Mouse (Mus musculus) large intestine, adult 2 months (tissue): ENCODE measurements around the gene Olfr750. TPM values are rescaled to one million over a fixed set of nuclear protein-coding genes. Genes with fewer than 3 reads are reported as not detected.
"Not testable (repeated sequence)": the region's sequence is repeated elsewhere in the genome, so short reads cannot be mapped to it uniquely, and the experiment has no call there.

Experiments
- DNase-seq: peaks from one replicate; pipeline ENCODE4 v3.0.0-alpha.2; 2012; ENCODE audit warnings: low read depth, low spot score
- WGBS: fragments of 180-500 bp; shearing (Covaris S2); methylation state at CpG from one replicate; pipeline ENCODE4 v1.1.7; 2018; 5-methylcytosine and 5-hydroxymethylcytosine counted together
- polyA plus RNA-seq: library from polyadenylated mRNA; depleted of rRNA; stranded (reverse); fragments of >200 nt; gene quantifications from 2 replicates; pipeline ENCODE4 v1.2.3, GENCODE M21; 2012; rRNA removed

The Olfr750 gene
- 0.10 TPM in 1 of 2 replicates, not detected in the other for polyA plus RNA-seq

- no peak for DNase-seq
- 92% methylated on average over 3 of the region's 3 CpGs for WGBS
These were observed at the start of gene Olfr750 for GRCm38 (mm10) chr14:51074335-51074734. Olfr750 (minus strand) TSS chr14:51074435.

- DNase-seq = no peak
- 67% methylated on average over 12 of the region's 12 CpGs for WGBS
These were observed 39.8 kb upstream of the Olfr750 start, which contains the start of gene Eddm3b for GRCm38 (mm10) chr14:51113916-51114560. Eddm3b (plus strand) TSS chr14:51114426.

- WGBS = 68% methylated on average over 9 of the region's 9 CpGs
- no peak for DNase-seq
These were observed 39.2 kb upstream of the Olfr750 start for GRCm38 (mm10) chr14:51113476-51113875.

- DNase-seq = no peak
- WGBS = 69% methylated on average over 3 of the region's 3 CpGs
These were observed 37.7 kb upstream of the Olfr750 start for GRCm38 (mm10) chr14:51111966-51112365.

- no peak for DNase-seq
These were observed 32.3 kb upstream of the Olfr750 start for GRCm38 (mm10) chr14:51106449-51106967.

- WGBS = 87% methylated on average over 2 of the region's 2 CpGs
- no peak for DNase-seq
These were observed 30.1 kb upstream of the Olfr750 start for GRCm38 (mm10) chr14:51104366-51104765.

- WGBS = 75% methylated on average over 3 of the region's 3 CpGs
- no peak for DNase-seq
These were observed 29.0 kb upstream of the Olfr750 start for GRCm38 (mm10) chr14:51103217-51103616.

GRCm38 (mm10) chr14:51101284-51101683, 27.0 kb upstream of the Olfr750 start:
- no peak for DNase-seq

GRCm38 (mm10) chr14:51098921-51099320, 24.7 kb upstream of the Olfr750 start:
- no peak for DNase-seq
- 89% methylated on average over 11 of the region's 11 CpGs for WGBS

More at GRCm38 (mm10) chr14:51101284-51101683, 27.0 kb upstream of the Olfr750 start:
- 45% methylated on average over 9 of the region's 9 CpGs for WGBS

GRCm38 (mm10) chr14:51098300-51098699, 24.1 kb upstream of the Olfr750 start:
- 15% methylated on average over 1 of the region's 1 CpGs for WGBS
- DNase-seq = not testable (repeated sequence)

GRCm38 (mm10) chr14:51095736-51096524, 21.7 kb upstream of the Olfr750 start:
- 12% methylated on average over 9 of the region's 9 CpGs for WGBS
- DNase-seq = no peak

- no peak for DNase-seq
- 67% methylated on average over 9 of the region's 9 CpGs for WGBS
These were observed 20.7 kb upstream of the Olfr750 start for GRCm38 (mm10) chr14:51094921-51095320.

GRCm38 (mm10) chr14:51094096-51094875, 20.1 kb upstream of the Olfr750 start:
- DNase-seq = no peak
- 49% methylated on average over 5 of the region's 5 CpGs for WGBS

GRCm38 (mm10) chr14:51093496-51093895, 19.3 kb upstream of the Olfr750 start:
- WGBS = 19% methylated on average over 3 of the region's 3 CpGs

GRCm38 (mm10) chr14:51092073-51092620, 17.9 kb upstream of the Olfr750 start:
- 24% methylated on average over 8 of the region's 8 CpGs for WGBS
- no peak for DNase-seq

More at GRCm38 (mm10) chr14:51093496-51093895, 19.3 kb upstream of the Olfr750 start:
- no peak for DNase-seq

- no peak for DNase-seq
- 5% methylated on average over 33 of the region's 33 CpGs for WGBS
These were observed 17.0 kb upstream of the Olfr750 start, which contains the start of the genes Rnase4 and Ang for GRCm38 (mm10) chr14:51090921-51091900. Rnase4 (plus strand) TSS chr14:51091077. Ang (plus strand) TSS chr14:51091150.

- no peak for DNase-seq
- WGBS = under 1% methylated on average over 27 of the region's 27 CpGs
These were observed 16.0 kb upstream of the Olfr750 start for GRCm38 (mm10) chr14:51090077-51090781.

- WGBS = under 1% methylated on average over 15 of the region's 15 CpGs
- DNase-seq = no peak
These were observed 15.4 kb upstream of the Olfr750 start for GRCm38 (mm10) chr14:51089674-51090076.
